Mouse (Mus musculus) B cell, adult 67 days (primary cell): ENCODE measurements around the gene Slc35d2. TPM values are rescaled to one million over a fixed set of nuclear protein-coding genes. Genes with fewer than 3 reads are reported as not detected.

Source experiments
- total RNA-seq, 2 experiments: library from RNA; stranded (reverse); gene quantifications; 4 replicates each; pipeline ENCODE4 v1.2.4; 2023

The Slc35d2 gene
- total RNA-seq, result 10 to 100 TPM; 21.7 to 23.4 TPM

DNA sequence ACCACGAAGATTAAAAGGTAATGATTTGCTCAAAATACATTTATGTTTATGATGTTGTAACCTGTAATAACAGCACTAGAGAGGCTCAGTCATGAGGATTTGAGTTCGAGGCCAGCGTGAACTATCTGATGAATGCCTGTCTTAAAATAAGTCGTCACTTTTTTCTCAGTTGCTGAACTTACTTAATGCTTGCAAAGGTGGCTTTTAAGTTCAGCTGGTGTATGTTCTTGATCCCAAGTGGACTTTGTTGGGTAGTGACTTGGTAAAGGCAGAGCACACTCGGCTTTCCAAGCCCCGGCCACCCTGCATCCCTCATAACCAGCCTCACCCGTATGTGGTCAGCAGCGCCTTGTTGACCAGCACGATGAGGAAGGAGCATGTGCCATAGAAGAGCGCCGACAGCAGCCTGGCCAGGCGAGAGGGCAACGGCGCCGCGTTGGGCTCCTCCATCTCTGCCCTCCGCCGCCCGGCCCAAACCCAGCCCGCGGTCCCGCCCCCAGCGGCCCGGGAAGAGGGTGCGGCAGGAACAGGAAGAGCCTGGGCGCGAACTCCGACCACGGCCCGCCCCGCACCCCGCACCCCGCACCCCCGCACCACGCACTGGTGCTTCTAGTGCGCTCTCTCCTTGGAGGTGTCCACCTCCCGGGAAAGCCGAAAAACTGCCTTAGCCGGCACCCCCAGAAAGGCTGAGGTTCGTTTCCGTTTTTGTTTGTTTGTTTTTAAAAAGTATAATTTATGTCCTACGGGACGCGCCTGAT is at the start of gene Slc35d2:
Slc35d2 (minus strand) TSS at position 511 of the 758 bp plus-strand sequence.

GRCm38 (mm10) chr13:64161548-64161915 is 32.4 kb upstream of the Slc35d2 start, which contains the start of gene Habp4:
Gene Habp4 (plus strand): TSS chr13:64161824.

GRCm38 (mm10) chr13:64153083-64153682 is 24.0 kb upstream of the Slc35d2 start, which contains the start of gene Zfp367:
Gene Zfp367 (minus strand): TSS chr13:64153202.

DNA sequence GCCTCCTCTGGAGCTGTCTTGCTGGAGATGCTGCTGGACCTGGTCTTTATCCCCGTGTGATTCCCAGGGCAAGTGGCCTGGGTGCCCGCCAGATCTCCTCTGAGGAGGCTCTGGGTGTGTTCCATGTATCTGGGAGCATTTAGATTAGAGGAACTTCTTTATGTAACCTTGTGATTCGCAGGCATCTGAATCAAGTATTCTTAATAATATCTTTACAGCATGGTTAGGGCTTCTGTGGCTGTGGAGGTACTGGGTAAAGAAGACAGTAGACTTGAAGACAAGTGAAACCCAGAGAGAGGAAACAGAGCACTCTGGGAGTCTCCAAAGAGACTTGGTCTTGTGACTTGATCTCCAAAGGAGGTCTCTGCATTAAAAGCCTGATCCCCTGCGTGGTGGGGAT is 40.0 kb downstream of the Slc35d2 start, which contains the start of gene Hsd17b3:
Hsd17b3 (minus strand) TSS at position 101 of the 400 bp plus-strand sequence.

Other genes with a start within 250 kb of the Slc35d2 start
- not detected for gene Hsd17b3, start 40.1 kb downstream of the Slc35d2 start, total RNA-seq
- gene Zfp367, start 23.8 kb upstream of the Slc35d2 start, total RNA-seq, result 10 to 100 TPM; 20.3 to 20.4 TPM
- 10 to 100 TPM; 10.5 to 16.4 TPM for gene Habp4, start 32.5 kb upstream of the Slc35d2 start, total RNA-seq
- gene Cdc14b, start 145.9 kb upstream of the Slc35d2 start, total RNA-seq, result 1 to 10 TPM; 5.0 TPM
- 10 to 100 TPM; 33.8 to 38.0 TPM for gene Aaed1, start 183.3 kb upstream of the Slc35d2 start, total RNA-seq
- 10 to 100 TPM; 10.2 to 14.7 TPM for gene Ctsl, start 241.5 kb upstream of the Slc35d2 start, total RNA-seq